Mouse (Mus musculus): ENCODE data around the gene Asxl2. TPM values are rescaled to one million over a fixed set of nuclear protein-coding genes. Genes with fewer than 3 reads are reported as not detected.

The Asxl2 gene
- total and polyA plus RNA-seq, 3 experiments = 11.6 to 18.9 (median 15.2) TPM

- no peak for DNase-seq (ENCODE audit: extremely low read depth)
- Histone ChIP-seq H3K27ac (ENCODE audit: insufficient read depth, low read depth) (no peak overlapping the region), H3K4me2 (ENCODE audit: insufficient read depth, low read depth, poor library complexity, severe bottlenecking) (no peak overlapping the region), H3K79me2 (replicated peaks; ENCODE audit: control insufficient read depth, extremely low read depth, insufficient read depth, poor library complexity, severe bottlenecking) (no peaks in the 10 kb centered on the region), H3K27me3 (replicated peaks) (no peaks in the 10 kb centered on the region), H3K9me3 (replicated peaks; ENCODE audit: low read length) (no peaks in the 10 kb centered on the region), H3K4me1 (ENCODE audit: control insufficient read depth in 1 of 2, insufficient read depth in 2 of 2) (peaks cover 0 to 5% of the 10 kb centered on the region in 2 experiments; a peak in 1 of 4 replicates), H3K36me3 (replicated peaks in 1 of 2; ENCODE audit: control insufficient read depth in 1 of 2, insufficient read depth in 1 of 2, low read length in 1 of 2) (peaks cover 44 to 78% of the 10 kb centered on the region in 2 experiments), H3K4me3 (replicated peaks in 1 of 3; ENCODE audit: low read depth in 2 of 3, low read length in 2 of 3, poor library complexity in 1 of 3) (no peak overlapping the region), H3K9ac (ENCODE audit: insufficient read depth, low read depth) (no peak overlapping the region)
- TF ChIP-seq POLR2AphosphoS2 (IDR thresholded peaks at IDR 0.05; ENCODE audit: low read depth, low read length) (no peak), MAX (IDR thresholded peaks at IDR 0.05; ENCODE audit: low read length) (no peak), RCOR1 (conservative IDR thresholded peaks at IDR 0.05; ENCODE audit: low read depth, low read length) (no peak)
- in situ Hi-C loops (cut with MboI; ENCODE audit: low pct_ligation_motif_present, low pct_unique_long_range_greater_than_20kb, low sequenced_read_pairs) (no loop called here), dilution Hi-C loops (cut with MboI; ENCODE audit: extremely low pct_ligation_motif_present, extremely low pct_unique_long_range_greater_than_20kb, low sequenced_read_pairs) (no loop called here)
Measured at GRCm38 (mm10) chr12:3499662-3500061, 73.0 kb downstream of the Asxl2 start.

DNA sequence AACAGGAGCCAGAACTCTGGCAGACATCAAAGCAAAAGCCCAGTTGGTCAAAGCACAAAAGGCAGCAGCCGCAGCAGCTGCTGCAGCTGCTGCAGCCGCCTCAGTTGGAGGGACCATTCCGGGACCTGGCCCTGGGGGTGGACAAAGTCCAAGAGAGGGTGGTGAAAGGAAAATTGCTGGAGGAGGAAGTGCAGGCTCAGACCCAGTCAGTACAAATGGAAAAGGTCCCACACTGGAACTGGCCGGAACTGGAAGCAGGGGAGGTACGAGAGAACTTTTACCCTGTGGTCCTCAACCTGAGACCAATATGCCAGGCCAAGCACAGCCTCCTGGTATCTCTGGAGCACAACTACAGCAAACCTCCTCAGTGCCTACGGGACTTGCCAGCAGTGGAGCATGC lies 73.4 kb downstream of the Asxl2 start:
- no peaks in the 10 kb centered on the region for H3K27me3 ChIP-seq (replicated peaks)
- in situ Hi-C loops (cut with MboI; ENCODE audit: low pct_ligation_motif_present, low pct_unique_long_range_greater_than_20kb, low sequenced_read_pairs) = no loop called here
- TF ChIP-seq ZNF384 (IDR thresholded peaks at IDR 0.05; ENCODE audit: low read depth, low read length) = no peak
- no peak for TF ChIP-seq ZC3H11A (IDR thresholded peaks at IDR 0.05; ENCODE audit: low read depth, low read length)
- no peak for TF ChIP-seq ZKSCAN1 (IDR thresholded peaks at IDR 0.05; ENCODE audit: borderline replicate concordance, low read depth, low read length)
- TF ChIP-seq MYC (IDR thresholded peaks at IDR 0.05; ENCODE audit: low read depth, low read length) = no peak
- TF ChIP-seq IRF4 (IDR thresholded peaks at IDR 0.05; ENCODE audit: low read depth, low read length) = no peak
- no peak for TF ChIP-seq ZMIZ1 (IDR thresholded peaks at IDR 0.05; ENCODE audit: low read depth, low read length)
- no peak for TF ChIP-seq ETS1 (conservative IDR thresholded peaks at IDR 0.05; ENCODE audit: low read depth, low read length)
- TF ChIP-seq KAT2A (IDR thresholded peaks at IDR 0.05; ENCODE audit: insufficient replicate concordance, low read length) = no peak
- TF ChIP-seq MAX (IDR thresholded peaks at IDR 0.05; ENCODE audit: low read length) = no peak
- TF ChIP-seq POLR2A (IDR thresholded peaks at IDR 0.05; ENCODE audit: low read depth, low read length) = no peak
- TF ChIP-seq PAX5 (IDR thresholded peaks at IDR 0.05; ENCODE audit: low read length) = no peak
- no peak for TF ChIP-seq GABPA (IDR thresholded peaks at IDR 0.05; ENCODE audit: insufficient replicate concordance, low read depth, low read length)
- TF ChIP-seq USF2 (conservative IDR thresholded peaks at IDR 0.05; ENCODE audit: low read depth, low read length) = no peak
- TF ChIP-seq RCOR1 (conservative IDR thresholded peaks at IDR 0.05; ENCODE audit: low read depth, low read length) = no peak
- TF ChIP-seq JUND (conservative IDR thresholded peaks at IDR 0.05; ENCODE audit: low read depth, low read length) = no peak
- TF ChIP-seq SIN3A (IDR thresholded peaks at IDR 0.05; ENCODE audit: low read length) = no peak
- TF ChIP-seq JUN (IDR thresholded peaks at IDR 0.05; ENCODE audit: insufficient read depth, low read depth, low read length) = no peak
- no peak for TF ChIP-seq NELFE (IDR thresholded peaks at IDR 0.05; ENCODE audit: low read depth, low read length)
- TF ChIP-seq HCFC1 (IDR thresholded peaks at IDR 0.05; ENCODE audit: low read depth, low read length) = no peak
- TF ChIP-seq RAD21 (IDR thresholded peaks at IDR 0.05; ENCODE audit: low read depth, low read length) = no peak
- H3K27ac ChIP-seq (ENCODE audit: insufficient read depth, low read depth) = no peak overlapping the region
- H3K4me2 ChIP-seq (ENCODE audit: insufficient read depth, low read depth, poor library complexity, severe bottlenecking) = no peak overlapping the region
- no peak for DNase-seq (ENCODE audit: extremely low read depth)
- peaks cover 0 to 5% of the 10 kb centered on the region in 2 experiments; a peak in 1 of 4 replicates for H3K4me1 ChIP-seq (ENCODE audit: control insufficient read depth in 1 of 2, insufficient read depth in 2 of 2)
- H3K9me3 ChIP-seq (replicated peaks; ENCODE audit: low read length) = no peaks in the 10 kb centered on the region
- dilution Hi-C loops (cut with MboI; ENCODE audit: extremely low pct_ligation_motif_present, extremely low pct_unique_long_range_greater_than_20kb, low sequenced_read_pairs) = no loop called here
- no peaks in the 10 kb centered on the region for H3K79me2 ChIP-seq (replicated peaks; ENCODE audit: control insufficient read depth, extremely low read depth, insufficient read depth, poor library complexity, severe bottlenecking)
- H3K36me3 ChIP-seq (replicated peaks in 1 of 2; ENCODE audit: control insufficient read depth in 1 of 2, insufficient read depth in 1 of 2, low read length in 1 of 2) = peaks cover 44 to 74% of the 10 kb centered on the region in 2 experiments
- no peak overlapping the region for H3K9ac ChIP-seq (ENCODE audit: insufficient read depth, low read depth)
- H3K4me3 ChIP-seq (replicated peaks in 1 of 3; ENCODE audit: low read depth in 2 of 3, low read length in 2 of 3, poor library complexity in 1 of 3) = no peak overlapping the region
